Mouse (Mus musculus) midbrain, embryonic 15.5 days (tissue): Measurements from ENCODE around the gene Tmem106b. TPM values are rescaled to one million over a fixed set of nuclear protein-coding genes. Genes with fewer than 3 reads are reported as not detected.

Experiments
- ATAC-seq: fragments of 200-750 bp; cut with Nextera tagmentation; replicated peaks from 2 replicates; pipeline ENCODE4 v1.8.0; 2017; ENCODE audit warnings: moderate TSS enrichment
- H3K27ac ChIP-seq: fragments of 300-500 bp; sonication (generic); 2 replicates; pipeline ENCODE4 v1.5.1; 2015; ENCODE audit warnings: mild to moderate bottlenecking, inconsistent platforms
- H3K27me3 ChIP-seq: fragments of 300-500 bp; sonication (generic); replicated peaks from 2 replicates; pipeline ENCODE4 v1.6.1; 2015; ENCODE audit warnings: inconsistent platforms
- H3K36me3 ChIP-seq: fragments of 300-500 bp; sonication (generic); replicated peaks from 2 replicates; pipeline ENCODE4 v1.6.1; 2015; ENCODE audit warnings: inconsistent platforms
- H3K4me1 ChIP-seq: fragments of 300-500 bp; sonication (generic); 2 replicates; pipeline ENCODE4 v1.6.1; 2015; ENCODE audit warnings: inconsistent platforms
- H3K4me2 ChIP-seq: fragments of 300-500 bp; sonication (generic); 2 replicates; pipeline ENCODE4 v1.6.1; 2015; ENCODE audit warnings: inconsistent platforms, mild to moderate bottlenecking, moderate library complexity
- H3K4me3 ChIP-seq: fragments of 300-500 bp; sonication (generic); 2 replicates; pipeline ENCODE4 v1.5.1; 2015; ENCODE audit warnings: mild to moderate bottlenecking, inconsistent platforms
- H3K9ac ChIP-seq: fragments of 300-500 bp; sonication (generic); 2 replicates; pipeline ENCODE4 v1.6.1; 2015; ENCODE audit warnings: mild to moderate bottlenecking, inconsistent platforms
- H3K9me3 ChIP-seq: fragments of 300-500 bp; sonication (generic); 2 replicates; pipeline ENCODE4 v1.6.1; 2016; ENCODE audit warnings: inconsistent platforms
- WGBS: fragments of 180-500 bp; shearing (Covaris S2); methylation state at CpG from one replicate; pipeline ENCODE4 v1.1.7; 2015; ENCODE audit warnings: mixed read lengths; 5-methylcytosine and 5-hydroxymethylcytosine counted together
- polyA plus RNA-seq: library from polyadenylated mRNA; unstranded; fragments of >200 nt; fragmentation: Nextera tagmentation; extraction: Ambion mirVana; gene quantifications from 2 replicates; pipeline ENCODE4 v1.2.1, GENCODE M21; 2015

Tmem106b gene
- polyA plus RNA-seq: 34.0 and 37.1 TPM in 2 replicates

DNA sequence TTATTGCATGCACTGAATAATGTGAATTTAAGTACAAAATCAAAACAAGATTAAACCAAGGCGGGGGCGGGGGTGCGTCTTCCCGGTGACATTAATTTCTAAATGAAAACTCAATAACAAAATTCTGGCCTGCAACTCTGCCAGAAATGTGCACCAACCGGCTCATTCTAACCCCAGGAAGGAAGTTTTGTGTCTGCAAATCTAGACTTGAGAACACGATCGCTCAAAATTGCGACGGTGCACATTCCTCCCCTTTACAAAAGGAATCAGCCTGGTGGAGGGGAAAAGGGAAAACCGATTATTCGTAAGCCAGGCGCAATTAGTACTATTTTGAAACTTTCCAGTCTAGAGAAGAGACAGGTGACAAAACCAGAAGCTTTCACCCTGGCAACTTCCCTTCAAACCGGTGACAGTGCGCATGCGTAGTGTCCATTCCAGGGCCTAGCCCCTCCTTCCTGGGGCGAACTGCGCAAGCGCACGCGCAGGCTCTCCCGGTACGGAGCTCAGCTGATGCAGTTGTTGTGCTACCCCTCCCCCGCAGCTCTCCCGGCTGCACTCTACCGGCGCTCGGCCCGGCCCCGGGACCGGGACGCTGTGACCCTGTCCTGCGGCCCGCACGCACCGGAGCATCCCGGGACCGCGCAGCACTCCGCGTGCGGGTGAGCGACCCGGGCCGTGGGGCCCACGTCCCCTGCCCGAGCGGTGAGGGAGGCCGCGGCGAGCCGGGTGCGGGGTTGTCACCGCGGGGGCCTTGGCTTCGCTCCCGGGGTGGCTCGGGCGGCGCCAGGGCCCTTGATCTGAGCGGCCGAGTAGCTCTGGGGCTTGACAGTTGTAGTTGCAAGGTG, at the start of gene Tmem106b:
Tmem106b (plus strand) TSS at position 458 of the 845 bp plus-strand sequence.
- ATAC-seq: peak; percentile 100
- Histone ChIP-seq H3K4me2 (peak within 1 kb of the TSS; percentile 69), H3K27ac (peak within 1 kb of the TSS; percentile 81), H3K4me1 (peaks cover 9% of the 10 kb centered on the region), H3K4me3 (peak within 1 kb of the TSS; percentile 92), H3K9ac (peak within 1 kb of the TSS; percentile 90), H3K36me3 (peaks cover 10% of the 10 kb centered on the region; the same call in 1 of the 2 replicates), H3K27me3 (no peaks in the 10 kb centered on the region), H3K9me3 (no peaks in the 10 kb centered on the region)
- WGBS: 3% methylated on average over 61 of the region's 61 CpGs

DNA sequence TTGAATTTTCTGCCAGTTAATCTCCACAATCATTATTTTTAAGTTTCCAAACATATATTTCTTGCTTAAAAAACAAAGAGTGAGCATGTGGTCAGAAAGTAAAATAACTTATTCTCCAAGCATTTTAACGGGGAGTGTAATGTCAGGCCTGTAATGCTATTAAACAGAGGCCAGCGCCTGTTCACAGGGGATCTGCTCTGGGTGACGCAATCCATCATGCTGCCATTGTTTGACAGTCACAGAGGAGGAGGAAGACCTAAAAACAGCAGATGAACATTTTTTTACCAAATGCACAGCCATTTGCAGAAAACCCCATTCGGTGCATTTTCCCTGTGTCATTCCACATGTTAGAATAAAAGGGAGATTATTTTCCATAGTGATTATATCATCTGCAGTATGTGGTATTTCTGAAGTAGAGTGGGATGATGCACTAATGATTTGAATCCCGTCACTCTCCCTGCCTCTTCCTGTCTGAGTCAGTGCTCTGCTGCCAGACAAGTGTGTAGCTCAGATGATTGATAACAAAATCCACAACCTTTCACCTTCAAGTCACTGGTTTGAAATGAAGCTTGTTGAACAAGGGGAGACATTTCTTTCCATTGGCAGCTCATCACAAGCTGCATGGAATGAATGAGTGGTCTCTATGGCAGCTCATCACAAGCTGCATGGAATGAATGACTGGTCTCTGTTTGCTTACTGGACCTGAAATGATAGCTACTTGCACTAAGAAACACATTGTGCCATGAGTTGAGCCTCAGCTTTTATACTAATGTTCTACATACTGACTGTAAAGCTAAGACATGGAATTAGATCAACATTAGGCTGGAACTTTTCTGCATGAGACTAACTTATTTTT, 48.1 kb upstream of the Tmem106b start:
- H3K4me2 ChIP-seq: no peak overlapping the region
- ATAC-seq: peak; percentile 66; the same call in 1 of the 2 replicates
- H3K9me3 ChIP-seq: no peaks in the 10 kb centered on the region
- no peaks in the 10 kb centered on the region for H3K4me1 ChIP-seq
- H3K9ac ChIP-seq: no peak overlapping the region
- H3K36me3 ChIP-seq: no peaks in the 10 kb centered on the region
- H3K4me3 ChIP-seq: no peak overlapping the region
- 43% methylated on average over 5 of the region's 5 CpGs for WGBS
- H3K27me3 ChIP-seq: no peaks in the 10 kb centered on the region
- no peak overlapping the region for H3K27ac ChIP-seq

GRCm38 (mm10) chr6:13030558-13030957, 39.0 kb upstream of the Tmem106b start:
- no peak overlapping the region for H3K27ac ChIP-seq
- H3K9ac ChIP-seq: no peak overlapping the region
- H3K4me2 ChIP-seq: no peak overlapping the region
- no peaks in the 10 kb centered on the region for H3K36me3 ChIP-seq
- H3K9me3 ChIP-seq: no peaks in the 10 kb centered on the region
- no peaks in the 10 kb centered on the region for H3K4me1 ChIP-seq
- no peak overlapping the region for H3K4me3 ChIP-seq
- no peak for ATAC-seq
- H3K27me3 ChIP-seq: no peaks in the 10 kb centered on the region

GRCm38 (mm10) chr6:13030961-13031360, 38.6 kb upstream of the Tmem106b start:
- H3K4me2 ChIP-seq: no peak overlapping the region
- H3K9me3 ChIP-seq: no peaks in the 10 kb centered on the region
- WGBS: 51% methylated on average over 1 of the region's 1 CpGs
- ATAC-seq: peak; percentile 87; the same call in 1 of the 2 replicates
- no peaks in the 10 kb centered on the region for H3K27me3 ChIP-seq
- H3K4me3 ChIP-seq: no peak overlapping the region
- no peak overlapping the region for H3K9ac ChIP-seq
- no peaks in the 10 kb centered on the region for H3K36me3 ChIP-seq
- H3K27ac ChIP-seq: no peak overlapping the region
- H3K4me1 ChIP-seq: no peaks in the 10 kb centered on the region

GRCm38 (mm10) chr6:13052408-13053200, 17.0 kb upstream of the Tmem106b start:
- H3K9me3 ChIP-seq: no peaks in the 10 kb centered on the region
- no peak overlapping the region for H3K27ac ChIP-seq
- ATAC-seq: no peak
- no peak overlapping the region for H3K4me2 ChIP-seq
- WGBS: 90% methylated on average over 4 of the region's 4 CpGs
- no peaks in the 10 kb centered on the region for H3K27me3 ChIP-seq
- H3K9ac ChIP-seq: no peak overlapping the region
- no peak overlapping the region for H3K4me3 ChIP-seq
- no peaks in the 10 kb centered on the region for H3K4me1 ChIP-seq
- H3K36me3 ChIP-seq: no peaks in the 10 kb centered on the region

DNA sequence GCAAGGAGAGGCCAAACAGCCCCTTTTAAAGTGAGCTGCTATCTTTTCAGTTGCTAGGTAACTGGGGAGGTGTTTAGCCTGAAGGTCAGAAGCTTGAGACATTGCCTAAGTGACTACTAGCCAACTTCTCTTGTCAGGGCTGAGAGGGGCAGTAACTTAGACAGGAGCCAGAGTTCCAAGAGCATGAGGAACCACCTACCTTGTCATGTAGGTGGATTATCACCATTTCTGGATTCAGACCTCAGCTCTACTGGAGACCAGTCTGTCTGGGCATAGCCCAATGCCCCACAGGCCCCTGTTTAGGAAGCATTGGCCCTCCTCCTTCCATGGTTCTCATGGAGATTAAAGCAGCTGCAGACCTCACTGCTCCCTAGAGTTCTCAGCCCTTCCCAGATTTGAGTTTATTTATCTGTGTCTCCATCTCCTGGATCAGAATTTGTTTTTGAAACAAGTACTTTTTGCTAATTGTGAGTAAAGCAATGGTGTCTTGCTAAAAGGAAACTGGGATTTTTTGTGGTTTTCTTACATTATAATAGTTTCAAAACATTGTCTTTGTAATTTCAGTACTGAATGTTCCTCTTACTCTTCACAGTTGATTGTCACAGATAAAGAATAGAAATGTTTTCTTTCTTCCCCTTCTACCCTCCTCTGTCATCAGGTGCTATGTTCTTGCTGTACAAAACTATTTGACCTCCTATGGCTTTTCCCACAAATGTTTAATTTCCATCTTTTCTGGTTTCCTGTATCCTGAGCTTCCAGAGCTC, 8.1 kb upstream of the Tmem106b start:
- no peaks in the 10 kb centered on the region for H3K9me3 ChIP-seq
- H3K36me3 ChIP-seq: no peaks in the 10 kb centered on the region
- no peaks in the 10 kb centered on the region for H3K27me3 ChIP-seq
- H3K4me1 ChIP-seq: no peaks in the 10 kb centered on the region
- H3K9ac ChIP-seq: no peak overlapping the region
- no peak overlapping the region for H3K4me2 ChIP-seq
- no peak overlapping the region for H3K27ac ChIP-seq
- H3K4me3 ChIP-seq: no peak overlapping the region
- ATAC-seq: no peak

DNA sequence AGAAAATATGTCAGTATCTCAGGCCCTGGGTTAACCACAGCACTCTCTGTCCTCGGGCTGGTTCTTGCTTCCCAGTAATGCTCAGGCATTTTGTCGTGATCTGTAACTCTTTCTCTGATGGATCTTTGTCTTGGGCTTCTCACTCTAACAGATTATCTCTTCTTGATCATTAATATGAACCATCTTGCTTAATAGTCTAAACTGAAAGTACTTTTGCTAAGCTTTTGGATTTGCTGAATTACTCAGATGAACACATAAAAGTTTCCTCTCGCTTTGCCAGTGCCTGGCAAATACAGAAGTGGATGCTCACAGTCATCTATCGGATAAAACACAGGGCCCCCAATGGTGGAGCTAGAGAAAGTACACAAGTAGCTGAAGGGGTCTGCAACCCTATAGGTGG, 7.5 kb upstream of the Tmem106b start:
- H3K36me3 ChIP-seq: no peaks in the 10 kb centered on the region

GRCm38 (mm10) chr6:13062691-13063255, 6.8 kb upstream of the Tmem106b start:
- WGBS: 73% methylated on average over 2 of the region's 2 CpGs

More for the DNA sequence above, 7.5 kb upstream of the Tmem106b start:
- Histone ChIP-seq H3K4me3 (no peak overlapping the region), H3K4me1 (no peaks in the 10 kb centered on the region), H3K27ac (no peak overlapping the region), H3K4me2 (no peak overlapping the region), H3K9ac (no peak overlapping the region), H3K9me3 (no peaks in the 10 kb centered on the region), H3K27me3 (no peaks in the 10 kb centered on the region)
- 85% methylated on average over 4 of the region's 4 CpGs for WGBS
- ATAC-seq: no peak

DNA sequence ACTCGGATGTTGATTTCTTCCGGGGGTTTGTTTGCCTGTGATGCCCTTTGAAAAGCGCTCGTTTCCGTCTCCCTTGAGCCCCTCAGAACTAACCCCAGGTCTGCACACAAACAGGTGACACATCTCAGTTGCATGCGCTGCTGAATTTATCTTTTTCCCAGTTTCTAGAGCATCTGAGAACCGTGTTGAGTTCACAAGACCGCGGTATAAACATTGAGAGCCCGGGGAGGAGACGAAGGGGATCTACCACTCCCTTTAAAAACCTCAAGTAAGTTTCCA, 527 bp downstream of the Tmem106b start:
- ATAC-seq: no peak
- H3K4me2 ChIP-seq: peak overlapping the region; percentile 69
- 1% methylated on average over 11 of the region's 11 CpGs for WGBS
- H3K27ac ChIP-seq: peak overlapping the region; percentile 81
- H3K4me3 ChIP-seq: peak overlapping the region; percentile 92
- peaks cover 9% of the 10 kb centered on the region for H3K4me1 ChIP-seq
- H3K36me3 ChIP-seq: peaks cover 11% of the 10 kb centered on the region; the same call in 1 of the 2 replicates
- no peaks in the 10 kb centered on the region for H3K27me3 ChIP-seq
- H3K9ac ChIP-seq: peak overlapping the region; percentile 90
- no peaks in the 10 kb centered on the region for H3K9me3 ChIP-seq

More at GRCm38 (mm10) chr6:13062691-13063255, 6.8 kb upstream of the Tmem106b start:
- Histone ChIP-seq H3K27ac (no peak overlapping the region), H3K27me3 (no peaks in the 10 kb centered on the region), H3K9me3 (no peaks in the 10 kb centered on the region), H3K36me3 (no peaks in the 10 kb centered on the region), H3K4me1 (no peaks in the 10 kb centered on the region), H3K9ac (no peak overlapping the region), H3K4me3 (no peak overlapping the region), H3K4me2 (no peak overlapping the region)
- ATAC-seq: no peak

- Histone ChIP-seq H3K27ac (no peak overlapping the region), H3K4me1 (peaks cover 9% of the 10 kb centered on the region), H3K36me3 (peaks cover 15% of the 10 kb centered on the region), H3K4me3 (peak overlapping the region; percentile 92), H3K27me3 (no peaks in the 10 kb centered on the region), H3K9me3 (no peaks in the 10 kb centered on the region), H3K9ac (peak overlapping the region; percentile 90), H3K4me2 (peak overlapping the region; percentile 69)
- WGBS: 45% methylated on average over 4 of the region's 4 CpGs
- peak; percentile 10; the same call in 1 of the 2 replicates for ATAC-seq
Observed at GRCm38 (mm10) chr6:13070485-13070884, 926 bp downstream of the Tmem106b start.

DNA sequence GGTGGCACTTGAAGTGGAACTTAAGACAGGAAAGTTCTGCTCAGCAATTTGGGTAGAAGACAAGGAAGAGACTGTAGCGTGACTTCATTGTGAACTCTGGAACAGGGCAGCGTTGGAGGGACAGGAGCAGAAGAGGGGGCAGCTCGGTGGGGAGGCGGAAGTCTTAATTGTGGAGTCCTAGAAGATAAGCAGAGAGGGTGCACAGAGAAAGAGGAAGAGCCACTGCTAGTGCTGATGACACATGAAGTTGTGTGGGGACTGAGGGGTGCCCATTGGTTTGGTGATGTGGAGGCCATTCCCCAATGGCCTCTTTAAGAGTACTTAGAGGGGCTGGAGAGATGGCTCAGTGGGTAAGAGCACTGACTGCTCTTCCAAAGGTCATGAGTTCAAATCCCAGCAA, 3.5 kb downstream of the Tmem106b start:
- Histone ChIP-seq H3K4me2 (no peak overlapping the region), H3K27me3 (no peaks in the 10 kb centered on the region), H3K27ac (no peak overlapping the region), H3K9ac (no peak overlapping the region), H3K9me3 (no peaks in the 10 kb centered on the region), H3K4me3 (no peak overlapping the region), H3K4me1 (peaks cover 9% of the 10 kb centered on the region), H3K36me3 (peaks cover 29% of the 10 kb centered on the region)
- 92% methylated on average over 4 of the region's 4 CpGs for WGBS
- no peak for ATAC-seq
